Mouse (Mus musculus): ENCODE results near the gene 1700023F06Rik. TPM values are rescaled to one million over a fixed set of nuclear protein-coding genes. Genes with fewer than 3 reads are reported as not detected.

The 1700023F06Rik gene
- polyA plus RNA-seq, 1 experiment from 2014 or later, result 1.3 TPM

DNA sequence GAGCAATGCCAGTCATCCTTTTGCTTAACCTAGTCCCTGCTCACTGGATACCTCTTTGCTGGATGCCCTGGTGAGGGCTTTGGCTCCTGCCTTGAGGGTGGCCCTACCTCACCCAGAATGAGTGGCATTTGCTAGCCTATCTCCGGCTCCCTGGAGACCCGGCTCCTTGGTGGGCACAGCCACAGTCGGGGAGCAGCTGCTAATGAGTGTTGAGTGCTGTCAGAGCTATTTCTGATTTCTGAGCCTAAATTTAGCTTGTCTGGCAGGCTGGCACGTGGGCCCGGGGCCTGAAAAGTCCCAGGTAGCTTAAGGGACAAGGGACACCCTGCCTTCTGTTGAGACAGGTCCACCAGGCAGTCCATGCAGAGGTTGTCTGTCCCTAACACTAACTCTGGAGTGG, 31.1 kb downstream of the 1700023F06Rik start:
- Histone ChIP-seq H3K36me3 (no peaks in the 10 kb centered on the region), H3K27ac (no peak overlapping the region), H3K27me3 (peaks cover 38% of the 10 kb centered on the region), H3K9me3 (no peaks in the 10 kb centered on the region), H3K9ac (no peak overlapping the region), H3K4me1 (replicated peaks) (peaks cover 9% of the 10 kb centered on the region), H3K4me3 (no peak overlapping the region), H3K4me2 (no peak overlapping the region)
- WGBS, result 81% methylated on average over 5 of the region's 5 CpGs
- ATAC-seq (ENCODE audit: low FRiP score), result no peak

DNA sequence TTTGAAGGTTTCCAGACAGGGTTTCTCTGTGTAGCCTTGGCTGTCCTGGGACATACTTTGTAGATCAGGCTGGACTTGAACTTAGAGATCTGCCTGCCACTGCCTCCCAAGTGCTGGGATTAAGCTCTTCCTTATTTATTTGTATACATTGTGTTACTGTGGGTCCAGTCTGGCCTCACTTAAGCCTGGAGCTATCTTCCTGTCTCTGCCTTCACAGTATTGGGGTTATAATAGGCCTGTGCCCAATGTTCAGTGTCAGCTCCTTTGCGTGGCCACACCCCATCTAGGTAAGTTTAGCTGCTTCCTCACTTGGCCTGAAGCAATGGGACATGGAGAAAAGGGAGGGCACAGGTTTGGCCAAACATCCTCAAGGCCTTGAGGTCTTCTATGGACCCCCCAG, 31.8 kb downstream of the 1700023F06Rik start:
- H3K4me2 ChIP-seq, result no peak overlapping the region
- H3K27me3 ChIP-seq, result peaks cover 39% of the 10 kb centered on the region
- H3K4me1 ChIP-seq (replicated peaks), result peaks cover 16% of the 10 kb centered on the region
- WGBS, result 89% methylated on average over 1 of the region's 1 CpGs
- no peak overlapping the region for H3K9ac ChIP-seq
- no peaks in the 10 kb centered on the region for H3K9me3 ChIP-seq
- no peak overlapping the region for H3K27ac ChIP-seq
- H3K36me3 ChIP-seq, result no peaks in the 10 kb centered on the region
- ATAC-seq (ENCODE audit: low FRiP score), result no peak
- no peak overlapping the region for H3K4me3 ChIP-seq

- WGBS, result 77% methylated on average over 14 of the region's 14 CpGs
- Histone ChIP-seq H3K4me2 (no peak overlapping the region), H3K9ac (no peak overlapping the region), H3K9me3 (no peaks in the 10 kb centered on the region), H3K4me3 (no peak overlapping the region), H3K27ac (no peak overlapping the region), H3K36me3 (no peaks in the 10 kb centered on the region), H3K27me3 (peaks cover 44% of the 10 kb centered on the region), H3K4me1 (replicated peaks) (peaks cover 21% of the 10 kb centered on the region)
- no peak for ATAC-seq (ENCODE audit: low FRiP score)
Observed at GRCm38 (mm10) chr11:103175688-103176442, 32.5 kb downstream of the 1700023F06Rik start.

DNA sequence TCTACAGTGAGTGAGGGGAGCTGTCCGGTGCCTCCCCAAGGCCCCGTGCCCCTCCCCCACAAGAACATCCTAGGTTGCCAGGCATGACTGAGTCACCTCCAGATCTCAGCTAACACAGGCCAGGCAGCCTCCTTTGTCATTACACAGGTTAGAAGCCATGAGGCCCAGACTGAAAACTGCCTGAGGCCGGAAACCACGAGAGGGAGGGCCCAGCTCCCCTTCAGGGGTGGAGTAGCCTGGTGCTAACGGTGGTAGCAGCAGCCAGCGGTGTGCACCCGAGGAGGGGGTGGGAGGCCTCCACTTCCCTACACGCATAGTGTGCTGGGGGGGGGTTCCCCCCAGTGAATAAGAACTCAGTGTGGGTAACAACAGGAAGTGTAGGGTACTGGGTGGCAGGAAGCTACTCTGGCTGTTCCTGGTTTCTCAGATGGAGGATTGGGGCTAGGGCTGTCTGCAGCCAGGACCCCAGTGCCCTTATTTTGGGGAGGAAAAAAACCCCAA, 33.4 kb downstream of the 1700023F06Rik start:
- H3K4me1 ChIP-seq (replicated peaks), result peaks cover 28% of the 10 kb centered on the region
- H3K9me3 ChIP-seq, result no peaks in the 10 kb centered on the region
- no peak overlapping the region for H3K4me2 ChIP-seq
- H3K27ac ChIP-seq, result no peak overlapping the region
- H3K27me3 ChIP-seq, result peaks cover 53% of the 10 kb centered on the region
- no peaks in the 10 kb centered on the region for H3K36me3 ChIP-seq
- H3K9ac ChIP-seq, result peak overlapping the region; percentile 24
- H3K4me3 ChIP-seq, result no peak overlapping the region
- no peak for ATAC-seq (ENCODE audit: low FRiP score)
- WGBS, result 50% methylated on average over 8 of the region's 8 CpGs

GRCm38 (mm10) chr11:103174411-103174832, 33.9 kb downstream of the 1700023F06Rik start:
- Histone ChIP-seq H3K4me3 (no peak overlapping the region), H3K36me3 (no peaks in the 10 kb centered on the region), H3K27me3 (peaks cover 58% of the 10 kb centered on the region), H3K9me3 (no peaks in the 10 kb centered on the region), H3K27ac (no peak overlapping the region), H3K4me1 (replicated peaks) (peaks cover 33% of the 10 kb centered on the region), H3K4me2 (no peak overlapping the region), H3K9ac (no peak overlapping the region; the same call in 1 of the 2 replicates)
- ATAC-seq (ENCODE audit: low FRiP score), result no peak
- 79% methylated on average over 5 of the region's 5 CpGs for WGBS

- 91% methylated on average over 11 of the region's 11 CpGs for WGBS
- H3K27ac ChIP-seq, result no peak overlapping the region
- no peak overlapping the region for H3K4me3 ChIP-seq
- no peaks in the 10 kb centered on the region for H3K9me3 ChIP-seq
- H3K4me2 ChIP-seq, result no peak overlapping the region
- no peaks in the 10 kb centered on the region for H3K36me3 ChIP-seq
- H3K9ac ChIP-seq, result no peak overlapping the region
- no peak for ATAC-seq (ENCODE audit: low FRiP score)
- peaks cover 39% of the 10 kb centered on the region for H3K4me1 ChIP-seq (replicated peaks)
- H3K27me3 ChIP-seq, result peaks cover 64% of the 10 kb centered on the region
Observed at GRCm38 (mm10) chr11:103173771-103174344, 34.5 kb downstream of the 1700023F06Rik start.

- H3K9me3 ChIP-seq, result no peaks in the 10 kb centered on the region
- no peak overlapping the region for H3K9ac ChIP-seq
- peak overlapping the region; percentile 83; the same call in 1 of the 2 replicates for H3K4me2 ChIP-seq
- H3K27ac ChIP-seq, result no peak overlapping the region
- peaks cover 67% of the 10 kb centered on the region for H3K27me3 ChIP-seq
- no peak overlapping the region for H3K4me3 ChIP-seq
- 83% methylated on average over 7 of the region's 7 CpGs for WGBS
- no peak for ATAC-seq (ENCODE audit: low FRiP score)
- H3K4me1 ChIP-seq (replicated peaks), result peaks cover 42% of the 10 kb centered on the region
- H3K36me3 ChIP-seq, result no peaks in the 10 kb centered on the region
Observed at GRCm38 (mm10) chr11:103173041-103173770, 35.2 kb downstream of the 1700023F06Rik start.

DNA sequence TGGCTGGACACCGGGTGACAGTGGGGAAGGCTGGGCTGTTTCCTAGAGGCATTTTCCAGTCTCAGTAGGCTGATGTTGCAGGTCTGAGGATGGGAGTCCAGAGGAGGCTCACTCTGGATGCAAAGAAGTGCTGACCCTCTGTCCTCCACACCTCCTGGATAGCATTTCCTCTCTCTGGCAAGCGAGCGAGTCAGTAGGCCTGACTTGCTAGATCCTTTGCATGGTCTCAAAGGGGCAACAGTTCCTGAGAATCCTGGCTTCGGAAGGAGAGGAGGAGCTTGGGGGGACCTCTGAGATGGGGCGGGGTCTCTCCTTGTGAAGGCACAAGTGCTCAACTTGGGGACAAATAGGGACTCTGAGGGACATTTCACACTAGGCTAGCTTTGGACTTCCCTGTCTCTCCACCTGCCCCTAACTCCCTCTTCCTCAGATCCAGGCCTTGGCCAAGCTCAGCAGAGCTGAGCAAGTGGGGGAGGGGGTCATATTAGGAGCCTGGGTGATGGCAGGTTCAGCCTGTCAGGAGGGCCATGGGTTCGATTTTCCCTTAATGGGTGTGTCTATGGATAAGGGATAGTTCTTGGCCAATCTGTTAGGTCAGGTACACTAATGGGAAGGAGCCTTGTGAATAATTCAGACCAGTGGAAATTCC, 35.8 kb downstream of the 1700023F06Rik start:
- H3K4me3 ChIP-seq, result peak overlapping the region; percentile 74
- no peaks in the 10 kb centered on the region for H3K36me3 ChIP-seq
- H3K9me3 ChIP-seq, result no peaks in the 10 kb centered on the region
- peaks cover 69% of the 10 kb centered on the region for H3K27me3 ChIP-seq
- 61% methylated on average over 6 of the region's 6 CpGs for WGBS
- H3K27ac ChIP-seq, result no peak overlapping the region
- peak overlapping the region; percentile 83 for H3K4me2 ChIP-seq
- no peak for ATAC-seq (ENCODE audit: low FRiP score)
- peaks cover 42% of the 10 kb centered on the region for H3K4me1 ChIP-seq (replicated peaks)
- peak overlapping the region; percentile 76; the same call in 1 of the 2 replicates for H3K9ac ChIP-seq

DNA sequence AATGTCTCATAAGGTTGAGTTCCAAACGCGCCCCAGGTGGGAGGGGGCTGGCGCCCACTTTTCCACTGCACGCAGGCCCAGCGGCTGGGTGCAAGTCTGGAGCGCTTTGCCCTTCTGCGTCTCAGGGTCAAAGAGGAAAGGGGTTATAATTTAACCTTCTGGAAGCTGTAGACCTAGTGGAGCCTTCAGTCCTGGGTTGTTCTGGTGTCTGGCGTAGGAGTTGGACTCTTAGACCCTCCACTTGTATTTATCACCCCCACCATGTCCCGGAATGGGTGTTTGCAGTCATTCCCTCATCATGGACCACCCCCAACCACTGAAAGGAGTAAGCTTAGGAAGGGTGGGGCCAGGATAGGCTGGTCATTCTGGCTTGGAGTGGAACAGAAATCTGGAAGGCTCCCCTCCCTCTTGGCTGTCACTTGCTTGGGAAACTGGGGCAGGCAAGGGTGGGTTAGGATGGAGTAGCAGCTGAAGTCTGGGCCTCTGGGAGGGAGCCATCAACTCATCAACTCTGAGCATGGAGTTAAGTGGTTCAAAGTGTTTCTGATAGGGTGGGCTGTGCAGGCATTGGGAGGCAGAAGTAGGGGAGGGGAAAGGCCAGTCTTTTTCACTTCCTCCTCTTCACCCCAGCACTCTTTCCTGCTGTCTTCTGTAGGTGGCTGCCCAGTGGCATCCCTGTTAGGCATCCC, 36.5 kb downstream of the 1700023F06Rik start:
- Histone ChIP-seq H3K4me1 (replicated peaks) (peaks cover 42% of the 10 kb centered on the region), H3K27ac (no peak overlapping the region), H3K4me2 (peak overlapping the region; percentile 83), H3K27me3 (peaks cover 70% of the 10 kb centered on the region), H3K9ac (peak overlapping the region; percentile 76; the same call in 1 of the 2 replicates), H3K4me3 (peak overlapping the region; percentile 74), H3K9me3 (no peaks in the 10 kb centered on the region), H3K36me3 (no peaks in the 10 kb centered on the region)
- no peak for ATAC-seq (ENCODE audit: low FRiP score)
- 44% methylated on average over 9 of the region's 9 CpGs for WGBS

DNA sequence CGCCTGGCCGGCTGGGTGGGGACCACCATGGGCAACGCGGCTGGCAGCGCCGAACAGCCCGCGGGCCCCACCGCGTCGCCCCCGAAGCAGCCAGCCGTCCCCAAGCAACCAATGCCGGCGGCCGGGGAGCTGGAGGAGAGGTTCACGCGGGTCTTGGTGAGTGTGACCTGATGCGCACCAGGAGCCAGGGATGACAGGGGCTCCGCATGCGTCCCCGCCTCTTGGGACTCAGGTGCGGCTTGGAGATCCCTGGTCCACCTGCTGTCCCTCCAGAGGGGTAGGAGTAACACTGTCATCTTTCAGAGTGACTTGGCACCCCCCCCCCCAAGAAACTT, 37.1 kb downstream of the 1700023F06Rik start:
- peak; percentile 15; the same call in 1 of the 2 replicates for ATAC-seq (ENCODE audit: low FRiP score)
- H3K27ac ChIP-seq, result 0 out of 2 replicates have a peak overlapping the region, but pooled peaks have one; percentile 48

GRCm38 (mm10) chr11:103170494-103171285, 37.7 kb downstream of the 1700023F06Rik start, which contains the start of gene Fmnl1:
Gene Fmnl1, plus strand, starts transcription at chr11:103171107.
- Histone ChIP-seq H3K4me1 (replicated peaks) (peaks cover 42% of the 10 kb centered on the region), H3K9ac (peak within 1 kb of the TSS; percentile 76), H3K4me3 (peak within 1 kb of the TSS; percentile 74), H3K27ac (peak within 1 kb of the TSS; percentile 48; the same call in 1 of the 2 replicates), H3K9me3 (no peaks in the 10 kb centered on the region), H3K27me3 (peaks cover 71% of the 10 kb centered on the region), H3K4me2 (peak within 1 kb of the TSS; percentile 83), H3K36me3 (no peaks in the 10 kb centered on the region)
- ATAC-seq (ENCODE audit: low FRiP score), result peak; percentile 86
- under 1% methylated on average over 58 of the region's 84 CpGs for WGBS

More for the DNA sequence above, 37.1 kb downstream of the 1700023F06Rik start:
- Histone ChIP-seq H3K27me3 (peaks cover 70% of the 10 kb centered on the region), H3K4me2 (peak overlapping the region; percentile 83), H3K9ac (peak overlapping the region; percentile 76), H3K9me3 (no peaks in the 10 kb centered on the region), H3K4me3 (peak overlapping the region; percentile 74), H3K4me1 (replicated peaks) (peaks cover 42% of the 10 kb centered on the region), H3K36me3 (no peaks in the 10 kb centered on the region)
- 2% methylated on average over 23 of the region's 23 CpGs for WGBS
